Mouse (Mus musculus): ENCODE measurements around the gene Rab2b.
A peak's percentile ranks its signal among the peaks of the same experiment; 100 is the strongest.

Rab2b gene

DNA sequence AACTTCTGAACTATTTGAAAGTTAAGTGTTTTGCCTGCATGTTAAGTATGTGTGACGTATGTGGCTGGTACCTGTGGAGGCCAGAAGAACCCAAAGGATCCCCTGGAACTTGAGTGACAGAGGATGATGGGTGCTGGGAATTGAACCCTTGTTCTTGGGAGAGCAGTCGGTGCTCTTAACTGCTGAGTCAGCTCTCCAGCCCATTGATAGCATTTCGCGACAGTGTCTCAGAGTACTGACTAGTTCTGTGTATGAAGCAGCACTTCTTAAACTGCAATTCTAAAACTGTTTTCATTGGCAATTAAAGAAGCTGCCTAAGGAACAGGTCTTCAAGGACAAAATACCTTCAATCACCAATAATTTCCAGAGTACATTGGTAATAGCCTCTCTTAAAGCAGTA, 2.1 kb downstream of the Rab2b start:
- no peak for DNase-seq (ENCODE audit: low spot score in 2 of 2)

DNA sequence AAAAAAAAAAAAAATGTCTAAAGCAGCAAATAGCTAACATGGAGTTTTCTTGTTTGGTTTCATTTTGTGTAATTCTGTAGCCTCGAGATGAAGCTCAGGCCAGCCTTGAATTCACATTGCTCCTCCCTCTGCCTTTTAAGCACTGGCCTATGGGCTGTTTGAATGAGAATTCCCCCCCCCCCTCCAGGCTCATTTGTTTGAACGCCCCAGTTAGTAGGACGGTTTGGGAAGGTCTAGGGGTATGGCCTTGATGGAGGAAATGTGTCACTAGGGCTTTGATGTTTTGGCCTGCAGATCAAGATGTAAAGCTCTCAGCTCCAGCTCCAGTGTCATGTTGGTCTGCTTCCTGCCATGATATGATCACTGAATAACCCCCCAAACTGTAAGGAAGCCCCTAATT, 6.6 kb downstream of the Rab2b start:
- no peak for DNase-seq (ENCODE audit: low spot score in 2 of 2)

DNA sequence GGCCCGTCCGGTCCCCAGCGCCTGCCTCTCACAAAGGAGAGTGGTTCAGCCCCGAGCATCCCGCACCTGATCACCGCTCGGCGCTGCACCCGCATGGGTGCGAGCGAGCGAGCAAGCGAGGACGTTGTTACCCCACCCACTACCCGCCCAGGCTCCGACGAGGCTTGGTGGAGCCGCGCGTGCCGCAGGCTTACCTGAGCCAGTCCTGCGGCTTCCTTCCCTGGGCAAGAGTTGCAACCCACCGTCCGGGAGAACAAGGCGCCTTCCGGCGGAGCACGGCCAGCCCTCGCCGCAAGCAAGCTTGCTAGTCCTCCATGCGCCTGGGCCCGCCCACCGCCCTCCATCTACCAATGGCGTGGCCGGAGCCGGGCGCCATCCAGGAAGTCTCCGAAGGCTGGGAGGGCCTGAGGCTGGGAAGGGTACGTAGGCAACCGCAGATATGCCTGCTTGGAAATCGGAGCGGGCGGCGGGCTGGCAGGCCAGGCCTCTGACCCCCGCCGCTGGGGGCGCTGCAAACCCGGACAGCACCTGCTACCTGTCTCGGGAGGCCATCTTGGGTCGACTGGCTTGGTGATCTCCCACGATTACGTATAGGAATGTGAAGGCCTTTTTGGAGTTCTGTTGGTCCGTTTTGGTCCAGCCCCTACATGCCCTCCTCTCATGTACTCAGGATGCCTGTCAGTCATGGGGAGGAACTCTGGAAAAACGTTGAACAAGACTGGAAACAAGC, 21.7 kb downstream of the Rab2b start, which contains the start of gene Chd8:
Gene Chd8, minus strand, starts transcription at position 297 of the 730 bp plus-strand sequence.
- peak; percentile 96 to 98 for DNase-seq (ENCODE audit: low spot score in 2 of 2)

DNA sequence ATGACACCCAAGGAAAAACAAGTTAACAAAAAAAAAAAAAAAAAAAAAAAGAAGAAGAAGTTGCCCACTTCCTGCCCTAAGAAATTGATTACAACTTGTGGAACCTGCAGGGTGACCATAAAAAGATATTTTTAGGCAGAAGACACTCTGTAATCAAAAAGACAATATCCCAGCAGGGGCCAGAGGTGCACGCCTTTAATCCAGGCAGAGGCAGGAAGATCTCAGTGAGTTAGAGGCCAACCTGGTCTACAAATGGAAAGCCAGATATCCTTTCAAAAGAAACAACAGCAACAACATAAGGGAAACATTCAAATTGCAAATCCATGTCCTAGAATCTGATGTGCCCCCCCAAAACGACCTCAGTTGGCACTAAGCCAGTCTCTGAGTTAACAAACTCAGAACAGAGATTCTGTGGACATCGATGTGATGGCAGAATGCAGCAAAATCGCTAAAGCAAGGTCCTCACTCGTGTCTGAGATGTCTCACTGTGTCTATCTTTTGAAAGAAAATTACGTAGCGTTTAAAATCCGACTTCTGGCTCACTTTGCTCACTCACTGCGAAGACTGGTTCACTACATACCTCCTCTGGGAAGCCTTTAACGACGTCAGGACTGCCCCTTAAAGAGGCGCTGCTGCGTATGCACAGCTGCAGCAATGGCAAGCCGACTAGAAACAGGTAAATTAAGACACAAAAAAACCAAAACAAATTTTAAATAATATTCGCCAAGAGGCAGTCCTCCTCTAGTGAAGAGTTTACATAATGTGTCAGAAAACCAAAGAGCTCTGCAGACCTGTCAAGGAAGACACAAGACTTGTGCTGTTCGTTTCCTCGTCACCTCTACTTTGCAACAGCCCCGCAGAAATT, 22.8 kb downstream of the Rab2b start:
- no peak for DNase-seq (ENCODE audit: low spot score in 2 of 2)

DNA sequence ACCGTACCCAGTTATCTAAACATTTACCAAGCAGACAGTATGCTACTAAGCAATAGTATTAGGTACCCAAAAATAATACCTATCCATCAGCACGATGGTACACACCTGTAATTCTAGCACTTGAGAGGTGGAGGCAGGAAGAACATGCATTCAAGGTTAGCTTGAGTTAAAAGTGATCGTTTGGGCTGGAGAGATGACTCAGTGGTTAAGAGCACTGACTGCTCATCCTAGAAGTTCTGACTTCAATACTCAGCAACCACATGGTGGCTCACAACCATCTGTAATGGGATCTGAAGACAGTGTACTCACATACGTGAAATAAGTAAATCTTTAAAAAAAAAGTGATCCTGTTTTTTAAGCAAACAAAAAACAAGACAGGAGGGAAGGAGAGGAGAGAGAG, 33.2 kb downstream of the Rab2b start:
- DNase-seq (ENCODE audit: low spot score in 2 of 2): no peak

DNA sequence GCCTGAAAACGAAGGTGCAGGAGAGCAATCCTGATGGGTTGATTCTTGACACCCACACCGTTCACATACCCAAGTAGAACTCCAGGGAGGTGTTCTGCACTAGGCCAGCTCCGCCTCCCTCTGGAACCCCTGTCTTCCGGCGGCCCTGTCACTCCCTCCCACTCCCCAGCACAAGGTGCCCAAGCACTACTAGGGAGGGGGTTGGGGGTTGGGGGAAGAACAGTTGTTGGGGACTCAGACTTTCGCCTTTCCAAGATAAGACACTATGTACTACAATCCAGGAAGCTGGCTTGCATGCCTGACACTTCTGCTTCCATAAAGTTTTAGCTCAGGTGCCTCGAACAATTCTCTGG, 34.7 kb downstream of the Rab2b start:
- DNase-seq (ENCODE audit: low spot score in 2 of 2): no peak

DNA sequence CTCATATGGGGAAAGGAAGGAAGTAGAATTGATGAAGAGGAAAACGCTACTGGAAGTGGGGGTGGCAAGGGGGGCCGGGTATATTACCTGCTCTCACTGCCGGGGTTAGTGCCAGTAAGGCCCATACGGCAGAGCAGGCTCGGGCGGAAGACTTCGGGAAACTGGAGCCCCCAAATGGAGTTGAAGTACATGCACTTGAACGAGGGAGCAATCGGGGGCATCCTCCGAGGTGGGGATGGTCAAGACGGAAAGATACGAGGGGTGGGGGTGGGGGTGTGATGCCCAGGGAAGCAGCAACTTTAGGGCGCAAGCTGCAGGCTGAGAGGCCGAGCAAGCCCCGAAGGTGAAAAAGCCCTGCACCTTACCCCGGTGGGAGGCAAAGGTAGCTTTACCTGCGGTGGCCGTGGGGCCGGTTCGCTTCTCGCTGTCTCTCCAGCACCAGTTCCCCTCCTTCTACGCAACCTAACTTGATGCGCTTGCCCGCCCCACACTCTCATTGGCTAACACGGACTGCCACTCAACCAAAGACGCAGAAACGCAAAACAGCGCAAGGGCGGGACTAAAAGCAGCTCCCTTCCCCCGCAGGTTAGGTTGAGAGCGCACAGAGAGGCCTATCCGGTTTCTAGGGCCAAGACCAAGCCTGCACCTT, 35.2 kb downstream of the Rab2b start:
- peak; percentile 100 for DNase-seq (ENCODE audit: low spot score in 2 of 2)

DNA sequence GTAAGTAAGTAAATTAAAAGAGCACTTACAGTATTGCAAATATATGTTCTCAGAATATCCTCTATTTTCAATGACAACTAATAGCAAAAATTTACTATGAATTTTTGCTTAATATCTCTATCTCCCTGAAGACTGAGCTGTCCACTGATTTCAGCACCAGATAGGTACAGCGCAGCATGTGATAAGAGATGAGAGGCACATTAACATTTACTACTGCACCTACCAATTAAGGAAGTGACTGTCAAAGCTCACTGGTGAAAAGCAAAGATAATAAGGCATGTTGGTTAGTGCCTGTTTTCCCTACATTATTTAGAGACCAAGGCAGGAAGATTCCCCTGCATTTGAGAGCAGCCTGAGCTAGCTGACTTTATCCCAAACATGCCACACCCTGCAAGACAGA, 43.1 kb downstream of the Rab2b start:
- no peak for DNase-seq (ENCODE audit: low spot score in 2 of 2)

DNA sequence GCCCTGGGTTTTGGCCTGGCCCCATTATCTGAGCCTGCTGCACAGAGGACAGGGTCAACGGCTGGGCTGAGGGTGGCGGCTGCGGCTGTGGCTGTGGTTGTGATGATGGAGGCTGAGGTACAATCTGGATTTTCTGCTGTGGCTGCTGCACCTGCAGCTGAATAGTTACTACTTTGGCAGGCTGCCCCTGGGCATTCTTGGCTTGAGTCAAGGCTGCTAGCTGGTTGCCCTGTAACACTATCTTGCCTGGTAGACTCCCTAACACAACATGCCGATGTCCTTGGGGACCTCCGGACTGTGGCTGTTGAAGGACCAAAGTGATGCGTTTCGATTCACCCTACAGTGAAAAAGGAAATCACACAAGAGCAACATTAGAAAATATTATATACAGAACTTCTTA, 44.2 kb downstream of the Rab2b start:
- DNase-seq (ENCODE audit: low spot score in 2 of 2): no peak

DNA sequence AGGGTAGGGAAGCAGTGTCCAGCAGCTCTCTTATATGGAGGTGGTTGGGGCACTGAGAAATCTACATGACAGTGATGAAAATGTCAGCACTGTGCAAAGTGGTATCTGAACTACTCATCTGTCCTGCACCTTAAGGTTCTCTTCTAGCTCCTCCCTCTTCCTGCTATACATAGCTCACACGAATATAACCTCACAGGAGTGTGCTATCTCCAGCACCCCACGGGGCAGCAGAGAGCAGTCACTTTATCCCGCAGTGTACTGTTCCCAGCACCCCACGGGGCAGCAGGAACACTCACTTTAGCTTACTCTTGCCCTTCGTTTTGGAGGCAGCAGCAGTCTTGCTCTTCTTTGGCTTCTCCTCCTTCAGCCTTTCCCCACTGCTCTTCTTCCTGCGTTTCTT, 47.1 kb downstream of the Rab2b start:
- DNase-seq (ENCODE audit: low spot score in 2 of 2): no peak

DNA sequence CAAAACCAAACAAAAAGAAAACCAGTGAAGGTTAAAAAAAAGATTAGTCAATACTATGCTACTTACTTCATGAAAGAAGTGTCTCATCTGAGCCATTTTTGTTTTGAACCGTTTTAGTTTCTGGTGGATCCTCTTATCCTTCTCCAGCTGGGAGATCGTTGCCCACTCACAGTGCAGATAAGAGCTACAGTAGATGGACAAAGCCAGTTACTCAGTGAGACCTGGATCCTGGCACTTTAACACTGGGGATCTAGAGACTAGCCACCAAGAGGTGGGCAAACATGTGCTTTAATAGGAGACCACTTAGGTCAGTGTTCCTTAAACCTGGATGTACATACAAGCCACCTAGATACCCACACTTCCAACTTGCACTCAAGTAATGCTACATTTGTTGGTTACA, 53.4 kb downstream of the Rab2b start:
- no peak for DNase-seq (ENCODE audit: low spot score in 2 of 2)

DNA sequence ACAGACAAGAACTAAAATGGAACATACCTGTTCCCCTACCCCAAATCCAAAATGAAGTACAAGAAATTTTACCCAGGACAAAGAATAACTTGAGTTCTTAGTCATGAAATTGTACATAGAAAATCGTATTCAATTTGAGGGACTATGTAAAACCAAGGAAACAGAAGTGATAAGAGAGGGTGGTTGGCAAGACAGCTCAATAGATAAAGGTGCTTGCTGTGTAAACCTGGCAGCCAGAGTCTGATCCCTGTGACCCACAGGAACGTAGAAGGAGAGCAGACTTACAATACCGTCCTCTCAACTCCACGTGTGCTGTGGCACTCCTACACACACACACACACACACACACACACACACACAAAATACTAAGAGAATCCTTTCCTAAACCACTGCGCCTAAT, 62.1 kb downstream of the Rab2b start:
- no peak for DNase-seq (ENCODE audit: low spot score in 2 of 2)

All from spleen, postnatal 14 days (tissue).